Mouse (Mus musculus) thymus, adult 2 months (tissue): ENCODE measurements around the gene Il4. TPM values are rescaled to one million over a fixed set of nuclear protein-coding genes. Genes with fewer than 3 reads are reported as not detected.

ENCODE experiments used
- DNase-seq: peaks from one replicate; pipeline ENCODE4 v3.0.0; 2021
- H3K27ac ChIP-seq: fragments of 200-500 bp; 2 replicates; pipeline ENCODE4 v1.5.1; 2012; ENCODE audit warnings: low read length, control low read depth; ENCODE audit not compliant: control insufficient read depth, insufficient read depth
- H3K27me3 ChIP-seq: fragments of 200-500 bp; 2 replicates; pipeline ENCODE4 v1.6.1; 2012; ENCODE audit warnings: mild to moderate bottlenecking, low read length, moderate library complexity, mixed read lengths; ENCODE audit not compliant: control insufficient read depth, insufficient read depth
- H3K36me3 ChIP-seq: fragments of 200-500 bp; 2 replicates; pipeline ENCODE4 v1.6.1; 2012; ENCODE audit warnings: mild to moderate bottlenecking, low read length, moderate library complexity; ENCODE audit not compliant: control insufficient read depth, insufficient read depth
- H3K4me1 ChIP-seq: fragments of 200-500 bp; replicated peaks from 2 replicates; pipeline ENCODE4 v1.6.1; 2012; ENCODE audit warnings: low read length; ENCODE audit not compliant: control insufficient read depth, insufficient read depth
- H3K4me3 ChIP-seq: fragments of 200-500 bp; 2 replicates; pipeline ENCODE4 v1.5.1; 2012; ENCODE audit warnings: mild to moderate bottlenecking, low read length, control low read depth, moderate library complexity; ENCODE audit not compliant: control insufficient read depth, insufficient read depth
- CTCF ChIP-seq: fragments of 200-500 bp; IDR thresholded peaks from 2 replicates; pipeline ENCODE4 v1.5.1; 2012; ENCODE audit warnings: mild to moderate bottlenecking, control low read depth, low read length, moderate library complexity, borderline replicate concordance; ENCODE audit not compliant: control insufficient read depth, poor library complexity, insufficient read depth; ENCODE audit errors: extremely low read depth
- POLR2A ChIP-seq: fragments of 200-500 bp; IDR thresholded peaks from 2 replicates; pipeline ENCODE4 v1.6.1; 2012; ENCODE audit warnings: mild to moderate bottlenecking, low read length, control low read depth, moderate library complexity; ENCODE audit not compliant: control insufficient read depth, poor library complexity, insufficient read depth; ENCODE audit errors: extremely low read depth
- WGBS: fragments of 180-500 bp; shearing (Covaris S2); methylation state at CpG from one replicate; pipeline ENCODE4 v1.1.7; 2018; 5-methylcytosine and 5-hydroxymethylcytosine counted together
- polyA plus RNA-seq: library from polyadenylated mRNA; depleted of rRNA; stranded (reverse); fragments of >200 nt; gene quantifications from 2 replicates; pipeline ENCODE4 v1.2.3, GENCODE M21; 2012

The Il4 gene
- polyA plus RNA-seq, 1 experiment, result 0.55 TPM

- no peaks in the 10 kb centered on the region for H3K27me3 ChIP-seq
- no peak for DNase-seq
- 85% methylated on average over 21 of the region's 21 CpGs for WGBS
These were observed 18.8 kb upstream of the Il4 start for GRCm38 (mm10) chr11:53637046-53637802.

GRCm38 (mm10) chr11:53636183-53636646 lies 17.7 kb upstream of the Il4 start:
- Histone ChIP-seq H3K27me3 (no peaks in the 10 kb centered on the region), H3K4me1 (peaks cover 9% of the 10 kb centered on the region), H3K36me3 (no peaks in the 10 kb centered on the region), H3K4me3 (peak overlapping the region; percentile 17; the same call in 1 of the 2 replicates), H3K27ac (no peak overlapping the region)
- DNase-seq, result no peak
- TF ChIP-seq POLR2A, result no peak
- no peak for TF ChIP-seq CTCF
- WGBS, result 4% methylated on average over 40 of the region's 40 CpGs

More at GRCm38 (mm10) chr11:53637046-53637802, 18.8 kb upstream of the Il4 start:
- H3K27ac ChIP-seq, result no peak overlapping the region
- H3K36me3 ChIP-seq, result no peaks in the 10 kb centered on the region
- peaks cover 9% of the 10 kb centered on the region for H3K4me1 ChIP-seq
- no peak overlapping the region for H3K4me3 ChIP-seq
- no peak for TF ChIP-seq CTCF
- TF ChIP-seq POLR2A, result no peak

GRCm38 (mm10) chr11:53635590-53636182 lies 17.2 kb upstream of the Il4 start:
- H3K27me3 ChIP-seq, result no peaks in the 10 kb centered on the region
- H3K4me3 ChIP-seq, result no peak overlapping the region
- DNase-seq, result no peak
- TF ChIP-seq CTCF (no peak), POLR2A (no peak)
- WGBS, result 72% methylated on average over 9 of the region's 9 CpGs
- no peak overlapping the region for H3K27ac ChIP-seq
- no peaks in the 10 kb centered on the region for H3K36me3 ChIP-seq
- peaks cover 9% of the 10 kb centered on the region for H3K4me1 ChIP-seq

GRCm38 (mm10) chr11:53634556-53634955 lies 16.1 kb upstream of the Il4 start, which contains the start of gene Il13:
Gene Il13, minus strand, starts transcription at chr11:53634702.
- H3K36me3 ChIP-seq, result no peaks in the 10 kb centered on the region
- WGBS, result 88% methylated on average over 8 of the region's 8 CpGs

GRCm38 (mm10) chr11:53633644-53634043 lies 15.2 kb upstream of the Il4 start:
- DNase-seq, result no peak
- Histone ChIP-seq H3K27me3 (no peaks in the 10 kb centered on the region), H3K4me3 (no peak overlapping the region), H3K27ac (no peak overlapping the region), H3K4me1 (peaks cover 9% of the 10 kb centered on the region), H3K36me3 (no peaks in the 10 kb centered on the region)
- 94% methylated on average over 7 of the region's 7 CpGs for WGBS
- no peak for TF ChIP-seq CTCF
- no peak for TF ChIP-seq POLR2A

More at GRCm38 (mm10) chr11:53634556-53634955, 16.1 kb upstream of the Il4 start, which contains the start of gene Il13:
- no peaks in the 10 kb centered on the region for H3K27me3 ChIP-seq
- TF ChIP-seq POLR2A, result no peak
- TF ChIP-seq CTCF, result no peak
- H3K4me1 ChIP-seq, result peaks cover 9% of the 10 kb centered on the region
- H3K4me3 ChIP-seq, result no peak within 1 kb of the TSS
- H3K27ac ChIP-seq, result no peak within 1 kb of the TSS
- no peak for DNase-seq

- TF ChIP-seq POLR2A (no peak), CTCF (no peak)
- Histone ChIP-seq H3K27ac (no peak overlapping the region), H3K27me3 (no peaks in the 10 kb centered on the region), H3K4me1 (peaks cover 9% of the 10 kb centered on the region), H3K36me3 (no peaks in the 10 kb centered on the region), H3K4me3 (no peak overlapping the region)
- WGBS, result 92% methylated on average over 14 of the region's 14 CpGs
- no peak for DNase-seq
These were observed 13.8 kb upstream of the Il4 start for GRCm38 (mm10) chr11:53632122-53632733.
